Mouse (Mus musculus): ENCODE results near the gene Mrpl48. TPM values are rescaled to one million over a fixed set of nuclear protein-coding genes. Genes with fewer than 3 reads are reported as not detected.
A peak's percentile ranks its signal among the peaks of the same experiment; 100 is the strongest.

The Mrpl48 gene
- polyA plus RNA-seq, 1 experiment from 2014 or later = 66.9 TPM

- Histone ChIP-seq H3K27me3 (ENCODE audit: control insufficient read depth, insufficient read depth, low read length) (no peaks in the 10 kb centered on the region), H3K4me2 (ENCODE audit: low read depth, severe bottlenecking) (no peak overlapping the region), H3K36me3 (ENCODE audit: control insufficient read depth, insufficient read depth, low read length) (peaks cover 7% of the 10 kb centered on the region; the same call in 1 of the 2 replicates), H3K4me3 (ENCODE audit: low read depth, low read length) (no peak overlapping the region), H3K4me1 (ENCODE audit: control insufficient read depth, insufficient read depth, low read length) (peaks cover 35% of the 10 kb centered on the region), H3K27ac (replicated peaks; ENCODE audit: low read depth, low read length) (peak overlapping the region; percentile 91; the same call in 1 of the 2 replicates), H3K9ac (ENCODE audit: low read length) (no peak overlapping the region; the same call in 1 of the 2 replicates), H3K9me3 (ENCODE audit: control insufficient read depth, low read length) (no peaks in the 10 kb centered on the region)
- ATAC-seq (ENCODE audit: insufficient number of reproducible peaks, low FRiP score, low TSS enrichment, low read depth) (no peak), DNase-seq (ENCODE audit: low spot score) (no peak)
- WGBS = 80% methylated on average over 6 of the region's 6 CpGs
These were observed 111.7 kb downstream of the Mrpl48 start for GRCm38 (mm10) chr7:100496371-100496770.

Other genes starting within 250 kb of the Mrpl48 start
- gene C2cd3, start 236.1 kb downstream of the Mrpl48 start, polyA plus RNA-seq (2014; fragmentation: Nextera tagmentation; extraction: Ambion mirVana) = 43.0 and 44.6 TPM in 2 replicates
- 68.6 and 71.3 TPM in 2 replicates for gene Ppme1, start 236.0 kb downstream of the Mrpl48 start, polyA plus RNA-seq (2014; fragmentation: Nextera tagmentation; extraction: Ambion mirVana)
- gene Ucp3, start 135.3 kb downstream of the Mrpl48 start, polyA plus RNA-seq (2014; fragmentation: Nextera tagmentation; extraction: Ambion mirVana) = not detected in 2 replicates
- gene Ucp2, start 115.0 kb downstream of the Mrpl48 start, polyA plus RNA-seq (2014; fragmentation: Nextera tagmentation; extraction: Ambion mirVana) = 116 and 123 TPM in 2 replicates
- gene Dnajb13, start 93.3 kb downstream of the Mrpl48 start, polyA plus RNA-seq (2014; fragmentation: Nextera tagmentation; extraction: Ambion mirVana) = 0.11 and 0.30 TPM in 2 replicates
- gene Coa4, start 71.2 kb downstream of the Mrpl48 start, polyA plus RNA-seq (2014; fragmentation: Nextera tagmentation; extraction: Ambion mirVana) = 21.3 and 22.2 TPM in 2 replicates
- gene Rab6a, start 891 bp downstream of the Mrpl48 start, polyA plus RNA-seq (2014; fragmentation: Nextera tagmentation; extraction: Ambion mirVana) = 128 TPM in 2 replicates
- gene Plekhb1, start 54.1 kb upstream of the Mrpl48 start, polyA plus RNA-seq (2014; fragmentation: Nextera tagmentation; extraction: Ambion mirVana) = 1.3 and 1.6 TPM in 2 replicates
- 46.2 and 49.7 TPM in 2 replicates for gene Fam168a, start 98.3 kb upstream of the Mrpl48 start, polyA plus RNA-seq (2014; fragmentation: Nextera tagmentation; extraction: Ambion mirVana)